Mouse (Mus musculus): ENCODE results near the gene Kdm4c. TPM values are rescaled to one million over a fixed set of nuclear protein-coding genes. Genes with fewer than 3 reads are reported as not detected.

Gene Kdm4c
- 10 to 100 TPM; 47.7 to 52.4 TPM for total RNA-seq (2023)

GRCm38 (mm10) chr4:74242176-74242575 is at the start of gene Kdm4c:
TSS of gene Kdm4c (plus strand) at chr4:74242497.

Other genes with a start within 250 kb of the Kdm4c start
- gene Frmd3, start 229.1 kb upstream of the Kdm4c start, total RNA-seq (2023): not detected